27 mouse cellular contexts compared by ENCODE assay signal in genomic region chr6:135552396-135552795, GRCm38 (mm10).
"Had no signal": no experiment of that assay in that cellular context is flagged by ENCODE, and none has a peak within 500 bp of the region (broad histone marks: within the 10 kb centered on the region; RNA-seq: fewer than 3 reads in every experiment).

No protein-coding gene starts in this region.

- H3K27me3 ChIP-seq: limb, embryonic 12.5 days; limb, embryonic 13.5 days; limb, embryonic 15.5 days; liver, embryonic 12.5 days; liver, embryonic 13.5 days; liver, embryonic 15.5 days; lung, embryonic 15.5 days; midbrain, embryonic 12.5 days; midbrain, embryonic 13.5 days; midbrain, embryonic 15.5 days; neural tube, embryonic 12.5 days had no signal

- H3K36me3 ChIP-seq: limb, embryonic 10.5 days; limb, embryonic 12.5 days; limb, embryonic 13.5 days; limb, embryonic 15.5 days; liver, embryonic 12.5 days; liver, embryonic 13.5 days; liver, embryonic 15.5 days; lung, embryonic 15.5 days; midbrain, embryonic 10.5 days; midbrain, embryonic 12.5 days; midbrain, embryonic 13.5 days; midbrain, embryonic 15.5 days; neural tube, embryonic 12.5 days had no signal

- H3K9ac ChIP-seq: limb, embryonic 12.5 days; limb, embryonic 13.5 days; limb, embryonic 15.5 days; liver, embryonic 12.5 days; liver, embryonic 13.5 days; liver, embryonic 14.5 days; liver, embryonic 15.5 days; liver, postnatal 0 days; lung, embryonic 14.5 days; lung, embryonic 15.5 days; midbrain, embryonic 12.5 days; midbrain, embryonic 13.5 days; midbrain, embryonic 15.5 days; neural tube, embryonic 12.5 days had no signal

- DNase-seq: left cerebral cortex, postnatal 4 days; liver, embryonic 13.5 days; liver, postnatal 0 days; lung, adult 18-20 months; lung, adult 2 months; lung, embryonic 14.5 days; lung, postnatal 10 days; lung, postnatal 14 days; lung, postnatal 36 days; lung, postnatal 4 days; midbrain, embryonic 14.5 days had no signal

- H3K4me3 ChIP-seq: limb, embryonic 10.5 days; limb, embryonic 12.5 days; limb, embryonic 13.5 days; limb, embryonic 15.5 days; liver, embryonic 12.5 days; liver, embryonic 13.5 days; liver, embryonic 15.5 days; lung, embryonic 15.5 days; megakaryocyte, embryonic 14.5 days; midbrain, embryonic 10.5 days; midbrain, embryonic 12.5 days; midbrain, embryonic 13.5 days; midbrain, embryonic 15.5 days; myocyte; neural tube, embryonic 12.5 days had no signal

- H3K4me1 ChIP-seq: limb, embryonic 13.5 days; limb, embryonic 15.5 days; liver, embryonic 12.5 days; liver, embryonic 13.5 days; liver, embryonic 15.5 days; lung, embryonic 15.5 days; megakaryocyte, embryonic 14.5 days had no signal

- H3K27ac ChIP-seq: limb, embryonic 10.5 days; limb, embryonic 12.5 days; limb, embryonic 13.5 days; limb, embryonic 15.5 days; liver, embryonic 12.5 days; liver, embryonic 13.5 days; liver, embryonic 14.5 days; liver, embryonic 15.5 days; lung, embryonic 15.5 days; macrophage; midbrain, embryonic 10.5 days; midbrain, embryonic 12.5 days; midbrain, embryonic 13.5 days; midbrain, embryonic 15.5 days; neural tube, embryonic 12.5 days had no signal
